Mouse (Mus musculus) heart, embryonic 16.5 days (tissue): Measurements from ENCODE around the gene Ccdc34. TPM values are rescaled to one million over a fixed set of nuclear protein-coding genes. Genes with fewer than 3 reads are reported as not detected.

Experiments
- ATAC-seq: fragments of 200-750 bp; cut with Nextera tagmentation; replicated peaks from 2 replicates; pipeline ENCODE4 v1.8.0; 2017; ENCODE audit warnings: moderate number of reproducible peaks; ENCODE audit not compliant: insufficient read depth, low FRiP score; ENCODE audit errors: extremely low read depth
- H3K27ac ChIP-seq: fragments of 300-500 bp; sonication (generic); 2 replicates; pipeline ENCODE4 v1.5.1; 2014; ENCODE audit warnings: mild to moderate bottlenecking, low read length, control low read depth, moderate library complexity
- H3K27me3 ChIP-seq: fragments of 300-500 bp; sonication (generic); 2 replicates; pipeline ENCODE4 v1.6.1; 2014; ENCODE audit warnings: low read length, mixed read lengths; ENCODE audit not compliant: control insufficient read depth, insufficient read depth
- H3K36me3 ChIP-seq: fragments of 300-500 bp; sonication (generic); 2 replicates; pipeline ENCODE4 v1.6.1; 2014; ENCODE audit not compliant: control insufficient read depth, insufficient read depth
- H3K4me1 ChIP-seq: fragments of 300-500 bp; sonication (generic); 2 replicates; pipeline ENCODE4 v1.6.1; 2014; ENCODE audit warnings: low read length, mixed read lengths; ENCODE audit not compliant: control insufficient read depth, insufficient read depth
- H3K4me2 ChIP-seq: fragments of 300-500 bp; sonication (generic); 2 replicates; pipeline ENCODE4 v1.6.1; 2014; ENCODE audit warnings: low read depth, mild to moderate bottlenecking, control low read depth, low read length
- H3K4me3 ChIP-seq: fragments of 300-500 bp; sonication (generic); 2 replicates; pipeline ENCODE4 v1.5.1; 2014; ENCODE audit warnings: mild to moderate bottlenecking, control low read depth, low read length
- H3K9ac ChIP-seq: fragments of 300-500 bp; sonication (generic); 2 replicates; pipeline ENCODE4 v1.6.1; 2014; ENCODE audit warnings: low read length, control low read depth
- H3K9me3 ChIP-seq: fragments of 300-500 bp; sonication (generic); replicated peaks from 2 replicates; pipeline ENCODE4 v1.6.1; 2016; ENCODE audit warnings: low read length; ENCODE audit not compliant: control insufficient read depth
- WGBS: fragments of 180-500 bp; shearing (Covaris S2); extraction: QIAGEN DNeasy Blood & Tissue Kit; methylation state at CpG from one replicate; pipeline ENCODE4 v1.1.7; 2014; 5-methylcytosine and 5-hydroxymethylcytosine counted together
- polyA plus RNA-seq: library from polyadenylated mRNA; unstranded; fragments of >200 nt; fragmentation: Nextera tagmentation; extraction: Ambion mirVana; gene quantifications from 2 replicates; pipeline ENCODE4 v1.2.1, GENCODE M21; 2015

Gene Ccdc34
- 26.4 TPM in 2 replicates for polyA plus RNA-seq

- H3K9ac ChIP-seq: peak within 1 kb of the TSS; percentile 92
- H3K36me3 ChIP-seq: 0 out of 2 replicates have a peak, but pooled peaks cover 6% of the 10 kb centered on the region
- WGBS: under 1% methylated on average over 55 of the region's 55 CpGs
- H3K27ac ChIP-seq: peak within 1 kb of the TSS; percentile 73
- H3K4me3 ChIP-seq: peak within 1 kb of the TSS; percentile 78
- H3K27me3 ChIP-seq: no peaks in the 10 kb centered on the region
- peak; percentile 99 for ATAC-seq
- no peaks in the 10 kb centered on the region for H3K9me3 ChIP-seq
- H3K4me1 ChIP-seq: peaks cover 20% of the 10 kb centered on the region
- H3K4me2 ChIP-seq: peak within 1 kb of the TSS; percentile 86
Observed at GRCm38 (mm10) chr2:110017616-110018505, at the start of gene Ccdc34. Gene Ccdc34 (plus strand): TSS chr2:110017817.

- H3K4me1 ChIP-seq: peaks cover 28% of the 10 kb centered on the region
- no peak overlapping the region; the same call in 1 of the 2 replicates for H3K4me3 ChIP-seq
- 84% methylated on average over 3 of the region's 3 CpGs for WGBS
- peak overlapping the region; percentile 49 for H3K9ac ChIP-seq
- peak overlapping the region; percentile 49 for H3K4me2 ChIP-seq
- H3K27ac ChIP-seq: peak overlapping the region; percentile 72
- H3K36me3 ChIP-seq: no peaks in the 10 kb centered on the region
- H3K27me3 ChIP-seq: no peaks in the 10 kb centered on the region
- no peak for ATAC-seq
- no peaks in the 10 kb centered on the region for H3K9me3 ChIP-seq
Observed at GRCm38 (mm10) chr2:109969381-109969780, 48.2 kb upstream of the Ccdc34 start.

- Histone ChIP-seq H3K9me3 (no peaks in the 10 kb centered on the region), H3K4me1 (peaks cover 34% of the 10 kb centered on the region), H3K4me3 (peak overlapping the region; percentile 13), H3K9ac (peak overlapping the region; percentile 49), H3K4me2 (peak overlapping the region; percentile 49), H3K27ac (peak overlapping the region; percentile 72), H3K27me3 (no peaks in the 10 kb centered on the region), H3K36me3 (no peaks in the 10 kb centered on the region)
- WGBS: 29% methylated on average over 10 of the region's 10 CpGs
- ATAC-seq: 0 out of 2 replicates have a peak, but pooled peaks have one; percentile 58
Observed at GRCm38 (mm10) chr2:109969926-109970532, 47.6 kb upstream of the Ccdc34 start.

GRCm38 (mm10) chr2:109970744-109971410 is 46.7 kb upstream of the Ccdc34 start:
- Histone ChIP-seq H3K27me3 (no peaks in the 10 kb centered on the region), H3K36me3 (peaks cover 4% of the 10 kb centered on the region; the same call in 1 of the 2 replicates), H3K9me3 (no peaks in the 10 kb centered on the region), H3K4me1 (peaks cover 35% of the 10 kb centered on the region), H3K9ac (no peak overlapping the region), H3K4me3 (no peak overlapping the region), H3K27ac (0 out of 2 replicates have a peak overlapping the region, but pooled peaks have one; percentile 31), H3K4me2 (no peak overlapping the region)
- 48% methylated on average over 8 of the region's 8 CpGs for WGBS
- ATAC-seq: no peak

GRCm38 (mm10) chr2:109972310-109972709 is 45.3 kb upstream of the Ccdc34 start:
- 84% methylated on average over 2 of the region's 2 CpGs for WGBS
- H3K27ac ChIP-seq: no peak overlapping the region
- peaks cover 5% of the 10 kb centered on the region; the same call in 1 of the 2 replicates for H3K36me3 ChIP-seq
- no peak for ATAC-seq
- H3K4me1 ChIP-seq: peaks cover 35% of the 10 kb centered on the region
- no peak overlapping the region for H3K9ac ChIP-seq
- H3K27me3 ChIP-seq: no peaks in the 10 kb centered on the region
- no peak overlapping the region for H3K4me3 ChIP-seq
- H3K9me3 ChIP-seq: no peaks in the 10 kb centered on the region
- no peak overlapping the region for H3K4me2 ChIP-seq

GRCm38 (mm10) chr2:109972922-109973321 is 44.7 kb upstream of the Ccdc34 start:
- H3K4me2 ChIP-seq: no peak overlapping the region
- H3K27ac ChIP-seq: no peak overlapping the region
- WGBS: 78% methylated on average over 7 of the region's 7 CpGs
- no peaks in the 10 kb centered on the region for H3K9me3 ChIP-seq
- H3K9ac ChIP-seq: no peak overlapping the region
- H3K27me3 ChIP-seq: no peaks in the 10 kb centered on the region
- no peak for ATAC-seq
- H3K4me1 ChIP-seq: peaks cover 35% of the 10 kb centered on the region
- H3K36me3 ChIP-seq: peaks cover 5% of the 10 kb centered on the region; the same call in 1 of the 2 replicates
- H3K4me3 ChIP-seq: no peak overlapping the region

- H3K27ac ChIP-seq: no peak overlapping the region
- no peak for ATAC-seq
Observed at GRCm38 (mm10) chr2:109974807-109975206, 42.8 kb upstream of the Ccdc34 start.

GRCm38 (mm10) chr2:109976181-109976580 is 41.4 kb upstream of the Ccdc34 start:
- Histone ChIP-seq H3K27ac (no peak overlapping the region), H3K9me3 (no peaks in the 10 kb centered on the region), H3K4me3 (no peak overlapping the region), H3K4me1 (peaks cover 23% of the 10 kb centered on the region), H3K27me3 (no peaks in the 10 kb centered on the region), H3K9ac (no peak overlapping the region), H3K36me3 (peaks cover 5% of the 10 kb centered on the region; the same call in 1 of the 2 replicates), H3K4me2 (no peak overlapping the region)
- ATAC-seq: no peak
- WGBS: 94% methylated on average over 2 of the region's 2 CpGs

More at GRCm38 (mm10) chr2:109974807-109975206, 42.8 kb upstream of the Ccdc34 start:
- H3K9me3 ChIP-seq: no peaks in the 10 kb centered on the region
- H3K4me1 ChIP-seq: peaks cover 27% of the 10 kb centered on the region
- H3K4me3 ChIP-seq: no peak overlapping the region
- H3K9ac ChIP-seq: no peak overlapping the region
- peaks cover 5% of the 10 kb centered on the region; the same call in 1 of the 2 replicates for H3K36me3 ChIP-seq
- WGBS: 60% methylated on average over 7 of the region's 7 CpGs
- no peak overlapping the region for H3K4me2 ChIP-seq
- H3K27me3 ChIP-seq: no peaks in the 10 kb centered on the region
